Mouse (Mus musculus) brain, embryonic 14.5 days (tissue): ENCODE measurements around the gene Nptn.

ENCODE experiments used
- CTCF ChIP-seq: fragments of 200-500 bp; IDR thresholded peaks from 2 replicates; pipeline ENCODE4 v1.5.1; 2012; ENCODE audit warnings: inconsistent platforms, mild to moderate bottlenecking, moderate library complexity, borderline replicate concordance; ENCODE audit not compliant: insufficient read depth, insufficient read length; ENCODE audit errors: extremely low read depth
- POLR2A ChIP-seq: fragments of 200-500 bp; IDR thresholded peaks from 2 replicates; pipeline ENCODE4 v1.6.1; 2012; ENCODE audit warnings: mild to moderate bottlenecking, inconsistent platforms, borderline replicate concordance; ENCODE audit not compliant: poor library complexity, insufficient read depth, insufficient read length, severe bottlenecking; ENCODE audit errors: extremely low read depth

DNA sequence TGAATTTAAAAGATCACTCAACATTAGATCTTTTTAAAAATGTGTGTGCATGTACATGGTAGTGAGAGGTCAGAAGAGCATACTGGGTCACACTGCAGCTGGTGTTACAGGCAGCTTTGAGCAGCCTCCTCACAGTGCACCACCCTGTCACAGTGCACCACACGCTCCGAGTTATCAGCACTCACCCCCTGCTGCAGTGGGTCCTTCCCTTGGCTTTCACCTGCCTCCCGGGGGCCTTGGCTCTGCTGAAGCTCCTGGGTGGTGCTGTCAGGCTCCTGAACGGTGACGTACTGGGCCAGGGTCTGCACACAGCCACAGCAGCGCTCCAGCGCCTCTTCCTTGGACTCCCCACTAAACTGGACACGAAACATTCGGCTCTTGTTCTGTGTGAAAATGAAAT is 77.9 kb downstream of the Nptn start:
- TF ChIP-seq CTCF (no peak), POLR2A (no peak)
